Mouse (Mus musculus) midbrain, postnatal 0 days (tissue): Measurements from ENCODE around the gene Fam166a. TPM values are rescaled to one million over a fixed set of nuclear protein-coding genes. Genes with fewer than 3 reads are reported as not detected.

ENCODE experiments used
- ATAC-seq: fragments of 200-750 bp; cut with Nextera tagmentation; 2 replicates; pipeline ENCODE4 v1.8.0; 2017; ENCODE audit warnings: moderate number of reproducible peaks, mild to moderate bottlenecking, moderate TSS enrichment, moderate library complexity; ENCODE audit not compliant: low FRiP score
- DNase-seq: peaks from one replicate; pipeline ENCODE4 v3.0.0-alpha.2; 2015; ENCODE audit warnings: low spot score
- H3K27ac ChIP-seq: fragments of 300-500 bp; sonication (generic); 2 replicates; pipeline ENCODE4 v1.5.1; 2014; ENCODE audit warnings: low read depth, mild to moderate bottlenecking, low read length, mixed read lengths
- H3K27me3 ChIP-seq: fragments of 300-500 bp; sonication (generic); 2 replicates; pipeline ENCODE4 v1.6.1; 2014; ENCODE audit warnings: low read length, control low read depth, mixed read lengths; ENCODE audit not compliant: insufficient read depth
- H3K36me3 ChIP-seq: fragments of 300-500 bp; sonication (generic); 2 replicates; pipeline ENCODE4 v1.6.1; 2014; ENCODE audit warnings: low read length, control low read depth, mixed read lengths; ENCODE audit not compliant: insufficient read depth
- H3K4me1 ChIP-seq: fragments of 300-500 bp; sonication (generic); 2 replicates; pipeline ENCODE4 v1.6.1; 2014; ENCODE audit warnings: mild to moderate bottlenecking, control low read depth, antibody characterized with exemption, low read length, mixed read lengths; ENCODE audit not compliant: insufficient read depth
- H3K4me2 ChIP-seq: fragments of 300-500 bp; sonication (generic); 2 replicates; pipeline ENCODE4 v1.6.1; 2014; ENCODE audit warnings: low read depth, mild to moderate bottlenecking, low read length, mixed read lengths; ENCODE audit not compliant: poor library complexity, severe bottlenecking
- H3K4me3 ChIP-seq: fragments of 300-500 bp; sonication (generic); 2 replicates; pipeline ENCODE4 v1.5.1; 2014; ENCODE audit warnings: low read depth, mild to moderate bottlenecking, low read length, moderate library complexity
- H3K9ac ChIP-seq: fragments of 300-500 bp; sonication (generic); replicated peaks from 2 replicates; pipeline ENCODE4 v1.6.1; 2014; ENCODE audit warnings: mild to moderate bottlenecking, low read length, moderate library complexity, mixed read lengths; ENCODE audit not compliant: poor library complexity, severe bottlenecking
- H3K9me3 ChIP-seq: fragments of 300-500 bp; sonication (generic); 2 replicates; pipeline ENCODE4 v1.6.1; 2016; ENCODE audit warnings: low read length, control low read depth
- CTCF ChIP-seq: IDR thresholded peaks from 2 replicates; pipeline ENCODE4 v1.5.1; 2016; ENCODE audit warnings: antibody characterized with exemption, mild to moderate bottlenecking
- WGBS: fragments of 180-500 bp; shearing (Covaris S2); extraction: QIAGEN DNeasy Blood & Tissue Kit; methylation state at CpG from one replicate; pipeline ENCODE4 v1.1.7; 2014; 5-methylcytosine and 5-hydroxymethylcytosine counted together
- polyA plus RNA-seq: library from polyadenylated mRNA; unstranded; fragments of >200 nt; fragmentation: Nextera tagmentation; extraction: Ambion mirVana; gene quantifications from 2 replicates; pipeline ENCODE4 v1.2.1, GENCODE M21; 2015
- total RNA-seq: library from RNA; depleted of rRNA; stranded (reverse); fragments of >200 nt; gene quantifications from 2 replicates; pipeline ENCODE4 v1.2.3, GENCODE M21; 2014

The Fam166a gene
- total and polyA plus RNA-seq, 2 experiments from 2014 or later: not detected

- H3K27me3 ChIP-seq: peaks cover 4% of the 10 kb centered on the region; the same call in 1 of the 2 replicates
- H3K36me3 ChIP-seq: peaks cover 2% of the 10 kb centered on the region
- peak; percentile 96 for TF ChIP-seq CTCF
- no peak overlapping the region for H3K27ac ChIP-seq
- H3K4me1 ChIP-seq: no peaks in the 10 kb centered on the region
- under 1% methylated on average over 6 of the region's 6 CpGs for WGBS
- ATAC-seq: peak; percentile 62
- no peak overlapping the region for H3K4me2 ChIP-seq
- no peak overlapping the region for H3K4me3 ChIP-seq
- no peaks in the 10 kb centered on the region for H3K9me3 ChIP-seq
- peak; percentile 89 for DNase-seq
- H3K9ac ChIP-seq: no peak overlapping the region
Measured at GRCm38 (mm10) chr2:25193330-25193770, 25.2 kb upstream of the Fam166a start.

GRCm38 (mm10) chr2:25194006-25194405, 24.5 kb upstream of the Fam166a start:
- ATAC-seq: no peak
- no peak overlapping the region for H3K9ac ChIP-seq
- H3K4me3 ChIP-seq: no peak overlapping the region
- no peaks in the 10 kb centered on the region for H3K4me1 ChIP-seq
- H3K36me3 ChIP-seq: peaks cover 9% of the 10 kb centered on the region
- DNase-seq: no peak
- no peak overlapping the region for H3K4me2 ChIP-seq
- H3K27ac ChIP-seq: no peak overlapping the region
- no peaks in the 10 kb centered on the region for H3K9me3 ChIP-seq
- WGBS: 81% methylated on average over 5 of the region's 5 CpGs
- no peak for TF ChIP-seq CTCF
- H3K27me3 ChIP-seq: peaks cover 4% of the 10 kb centered on the region; the same call in 1 of the 2 replicates

GRCm38 (mm10) chr2:25194486-25195171, 23.9 kb upstream of the Fam166a start:
- H3K4me3 ChIP-seq: no peak overlapping the region
- H3K36me3 ChIP-seq: peaks cover 12% of the 10 kb centered on the region
- 84% methylated on average over 17 of the region's 17 CpGs for WGBS

GRCm38 (mm10) chr2:25195211-25196156, 23.1 kb upstream of the Fam166a start:
- no peak overlapping the region for H3K4me2 ChIP-seq
- WGBS: 24% methylated on average over 55 of the region's 55 CpGs

More at GRCm38 (mm10) chr2:25194486-25195171, 23.9 kb upstream of the Fam166a start:
- no peaks in the 10 kb centered on the region for H3K4me1 ChIP-seq
- H3K9me3 ChIP-seq: no peaks in the 10 kb centered on the region
- no peak overlapping the region for H3K4me2 ChIP-seq
- no peak for DNase-seq
- ATAC-seq: no peak
- H3K9ac ChIP-seq: no peak overlapping the region
- peaks cover 4% of the 10 kb centered on the region; the same call in 1 of the 2 replicates for H3K27me3 ChIP-seq
- no peak overlapping the region for H3K27ac ChIP-seq
- TF ChIP-seq CTCF: no peak

GRCm38 (mm10) chr2:25196172-25196954, 22.2 kb upstream of the Fam166a start, which contains the start of gene Tor4a:
Tor4a (minus strand) TSS chr2:25196886.
- H3K9me3 ChIP-seq: no peaks in the 10 kb centered on the region
- WGBS: 17% methylated on average over 8 of the region's 8 CpGs
- H3K36me3 ChIP-seq: peaks cover 30% of the 10 kb centered on the region
- ATAC-seq: no peak
- no peak within 1 kb of the TSS for H3K27ac ChIP-seq
- H3K9ac ChIP-seq: no peak within 1 kb of the TSS
- H3K4me3 ChIP-seq: no peak within 1 kb of the TSS
- no peak for DNase-seq
- H3K4me2 ChIP-seq: no peak within 1 kb of the TSS
- H3K4me1 ChIP-seq: no peaks in the 10 kb centered on the region
- peaks cover 4% of the 10 kb centered on the region; the same call in 1 of the 2 replicates for H3K27me3 ChIP-seq
- TF ChIP-seq CTCF: no peak

More at GRCm38 (mm10) chr2:25195211-25196156, 23.1 kb upstream of the Fam166a start:
- H3K9me3 ChIP-seq: no peaks in the 10 kb centered on the region
- peaks cover 21% of the 10 kb centered on the region for H3K36me3 ChIP-seq
- ATAC-seq (no peak), DNase-seq (no peak)
- H3K9ac ChIP-seq: no peak overlapping the region
- peaks cover 4% of the 10 kb centered on the region; the same call in 1 of the 2 replicates for H3K27me3 ChIP-seq
- no peak for TF ChIP-seq CTCF
- H3K4me1 ChIP-seq: no peaks in the 10 kb centered on the region
- H3K4me3 ChIP-seq: no peak overlapping the region
- H3K27ac ChIP-seq: no peak overlapping the region
